Mouse (Mus musculus) E14TG2a.4 (cell line): ENCODE results near the gene Il1rap.
A peak's percentile ranks its signal among the peaks of the same experiment; 100 is the strongest.

Experiments used
- H3K27me3 ChIP-seq: 2 replicates; pipeline ENCODE4 v1.6.1; 2014; ENCODE audit warnings: low read length, control low read depth; ENCODE audit not compliant: insufficient read depth
- H3K36me3 ChIP-seq: 2 replicates; pipeline ENCODE4 v1.6.1; 2014; ENCODE audit warnings: low read length, control low read depth; ENCODE audit not compliant: insufficient read depth
- H3K4me1 ChIP-seq: replicated peaks from 2 replicates; pipeline ENCODE4 v1.6.1; 2014; ENCODE audit warnings: low read depth, low read length, control low read depth
- H3K4me3 ChIP-seq: replicated peaks from 2 replicates; pipeline ENCODE4 v1.5.1; 2014; ENCODE audit warnings: mild to moderate bottlenecking, low read length
- H3K9me3 ChIP-seq: 2 replicates; pipeline ENCODE4 v1.6.1; 2014; ENCODE audit warnings: low read length, control low read depth
- CTCF ChIP-seq: conservative IDR thresholded peaks from 2 replicates; pipeline ENCODE4 v1.5.1; 2014; ENCODE audit warnings: low read length
- NANOG ChIP-seq: IDR thresholded peaks from 2 replicates; pipeline ENCODE4 v1.6.1; 2014; ENCODE audit warnings: borderline replicate concordance, low read length, mixed read lengths
- POU5F1 ChIP-seq: IDR thresholded peaks from 2 replicates; pipeline ENCODE4 v1.6.1; 2014; ENCODE audit warnings: low read length, borderline replicate concordance

The Il1rap gene

GRCm38 (mm10) chr16:26569387-26569978, 12.0 kb upstream of the Il1rap start:
- H3K27me3 ChIP-seq, result no peaks in the 10 kb centered on the region
- no peaks in the 10 kb centered on the region for H3K4me1 ChIP-seq
- no peak for TF ChIP-seq CTCF
- no peak for TF ChIP-seq POU5F1
- TF ChIP-seq NANOG, result no peak

GRCm38 (mm10) chr16:26571836-26572235, 9.7 kb upstream of the Il1rap start:
- TF ChIP-seq CTCF (no peak), POU5F1 (no peak), NANOG (no peak)
- no peaks in the 10 kb centered on the region for H3K4me1 ChIP-seq
- H3K4me3 ChIP-seq, result no peak overlapping the region
- H3K27me3 ChIP-seq, result no peaks in the 10 kb centered on the region
- H3K9me3 ChIP-seq, result no peaks in the 10 kb centered on the region
- H3K36me3 ChIP-seq, result no peaks in the 10 kb centered on the region

More at GRCm38 (mm10) chr16:26569387-26569978, 12.0 kb upstream of the Il1rap start:
- no peaks in the 10 kb centered on the region for H3K36me3 ChIP-seq
- H3K9me3 ChIP-seq, result no peaks in the 10 kb centered on the region
- no peak overlapping the region for H3K4me3 ChIP-seq

- Histone ChIP-seq H3K4me1 (no peaks in the 10 kb centered on the region), H3K36me3 (no peaks in the 10 kb centered on the region), H3K27me3 (no peaks in the 10 kb centered on the region), H3K4me3 (no peak overlapping the region), H3K9me3 (no peaks in the 10 kb centered on the region)
- TF ChIP-seq NANOG (no peak), POU5F1 (no peak), CTCF (no peak)
Measured at GRCm38 (mm10) chr16:26574173-26574572, 7.3 kb upstream of the Il1rap start.

- Histone ChIP-seq H3K27me3 (peaks cover 39% of the 10 kb centered on the region), H3K4me3 (peak overlapping the region; percentile 80), H3K36me3 (no peaks in the 10 kb centered on the region), H3K4me1 (peaks cover 4% of the 10 kb centered on the region; the same call in 1 of the 2 replicates), H3K9me3 (0 out of 2 replicates have a peak, but pooled peaks cover 7% of the 10 kb centered on the region)
- TF ChIP-seq CTCF (no peak), NANOG (no peak), POU5F1 (no peak)
Measured at GRCm38 (mm10) chr16:26581913-26582376, 441 bp downstream of the Il1rap start.

DNA sequence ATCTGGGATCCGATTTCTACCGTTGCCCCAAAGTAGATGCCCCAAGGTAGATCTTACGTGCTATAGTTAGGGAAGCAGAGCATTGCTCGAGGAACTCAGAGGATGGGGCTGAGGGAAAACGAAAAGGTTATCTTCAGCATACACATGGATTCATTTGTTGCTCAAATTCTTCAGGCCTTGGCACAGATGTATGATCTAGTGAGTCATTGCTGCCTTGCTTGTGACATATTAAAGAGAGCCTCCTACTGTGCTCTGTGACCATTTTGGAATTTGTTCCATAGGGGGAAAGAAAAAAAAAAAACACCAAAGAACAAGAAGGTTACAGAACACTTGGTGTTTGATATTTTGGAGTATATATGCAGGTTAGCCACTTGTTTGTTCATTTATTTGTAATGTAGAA, 4.3 kb downstream of the Il1rap start:
- H3K36me3 ChIP-seq, result no peaks in the 10 kb centered on the region
- peaks cover 4% of the 10 kb centered on the region; the same call in 1 of the 2 replicates for H3K4me1 ChIP-seq
- H3K27me3 ChIP-seq, result peaks cover 31% of the 10 kb centered on the region
- no peak overlapping the region for H3K4me3 ChIP-seq
- TF ChIP-seq NANOG, result no peak
- no peak for TF ChIP-seq POU5F1
- 0 out of 2 replicates have a peak, but pooled peaks cover 7% of the 10 kb centered on the region for H3K9me3 ChIP-seq

GRCm38 (mm10) chr16:26590897-26591570, 9.5 kb downstream of the Il1rap start:
- no peak for TF ChIP-seq POU5F1
- no peak for TF ChIP-seq NANOG
- no peak for TF ChIP-seq CTCF
- H3K4me3 ChIP-seq, result no peak overlapping the region
- H3K4me1 ChIP-seq, result no peaks in the 10 kb centered on the region
- no peaks in the 10 kb centered on the region for H3K27me3 ChIP-seq
- H3K9me3 ChIP-seq, result no peaks in the 10 kb centered on the region
- no peaks in the 10 kb centered on the region for H3K36me3 ChIP-seq

DNA sequence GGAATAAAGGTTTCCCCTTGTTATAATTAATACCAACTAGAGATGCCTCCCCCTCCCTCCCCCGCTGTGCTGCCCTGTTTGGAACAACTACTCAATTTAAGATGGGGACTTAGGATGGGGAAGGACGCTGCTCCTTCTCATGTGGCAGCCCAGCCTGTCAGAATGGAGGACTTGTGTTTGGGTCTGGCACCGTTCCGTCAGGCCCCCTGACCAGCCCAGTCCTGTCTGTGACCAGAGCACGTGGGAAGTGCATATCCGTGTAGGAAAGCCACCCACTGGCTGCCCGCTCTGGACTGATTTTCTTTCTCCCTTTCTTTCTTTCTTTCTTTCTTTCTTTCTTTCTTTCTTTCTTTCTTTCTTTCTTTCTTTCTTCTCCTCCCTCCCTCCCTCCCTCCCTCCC, 14.9 kb downstream of the Il1rap start:
- no peaks in the 10 kb centered on the region for H3K9me3 ChIP-seq
- H3K4me1 ChIP-seq, result no peaks in the 10 kb centered on the region
- no peaks in the 10 kb centered on the region for H3K36me3 ChIP-seq
- no peak for TF ChIP-seq NANOG
- TF ChIP-seq POU5F1, result no peak
- TF ChIP-seq CTCF, result no peak
- no peaks in the 10 kb centered on the region for H3K27me3 ChIP-seq
- no peak overlapping the region for H3K4me3 ChIP-seq

DNA sequence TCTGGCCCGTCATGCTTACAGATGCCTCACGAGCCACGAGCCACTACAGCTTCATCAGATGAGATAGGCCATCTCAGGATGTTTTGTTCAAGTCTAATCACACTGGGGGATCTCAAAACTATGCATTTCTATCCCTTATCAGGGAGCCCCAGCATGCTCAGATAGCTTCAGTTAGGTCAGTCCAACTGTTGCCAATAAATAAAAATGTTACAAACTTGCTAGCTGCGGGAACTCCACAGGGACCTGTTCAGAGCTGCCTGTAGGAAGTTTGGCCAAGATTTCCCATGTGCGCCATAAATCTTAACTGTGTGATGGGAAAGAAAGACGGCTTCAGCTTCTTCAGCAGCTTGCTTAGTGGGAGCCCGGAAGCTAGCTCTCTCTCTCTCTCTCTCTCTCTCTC, 15.8 kb downstream of the Il1rap start:
- H3K36me3 ChIP-seq, result no peaks in the 10 kb centered on the region
- no peaks in the 10 kb centered on the region for H3K27me3 ChIP-seq
- no peaks in the 10 kb centered on the region for H3K4me1 ChIP-seq
- H3K9me3 ChIP-seq, result no peaks in the 10 kb centered on the region
- TF ChIP-seq POU5F1, result no peak
- TF ChIP-seq CTCF, result no peak
- no peak for TF ChIP-seq NANOG
- no peak overlapping the region for H3K4me3 ChIP-seq
